Mouse (Mus musculus) neural tube, embryonic 14.5 days (tissue): Measurements from ENCODE around the gene Far2. TPM values are rescaled to one million over a fixed set of nuclear protein-coding genes. Genes with fewer than 3 reads are reported as not detected.
"Not testable (repeated sequence)": the region's sequence is repeated elsewhere in the genome, so short reads cannot be mapped to it uniquely, and the experiment has no call there.

Experiments used
- ATAC-seq: fragments of 200-750 bp; cut with Nextera tagmentation; 2 replicates; pipeline ENCODE4 v1.8.0; 2017; ENCODE audit warnings: low read depth, mild to moderate bottlenecking, moderate TSS enrichment, moderate library complexity
- H3K27ac ChIP-seq: fragments of 300-500 bp; sonication (generic); 2 replicates; pipeline ENCODE4 v1.5.1; 2014; ENCODE audit warnings: low read depth, mild to moderate bottlenecking, control low read depth, low read length, moderate library complexity, mixed read lengths
- H3K27me3 ChIP-seq: fragments of 300-500 bp; sonication (generic); 2 replicates; pipeline ENCODE4 v1.6.1; 2014; ENCODE audit warnings: low read length; ENCODE audit not compliant: control insufficient read depth, insufficient read depth
- H3K36me3 ChIP-seq: fragments of 300-500 bp; sonication (generic); 2 replicates; pipeline ENCODE4 v1.6.1; 2014; ENCODE audit warnings: low read length, mixed read lengths; ENCODE audit not compliant: control insufficient read depth, insufficient read depth
- H3K4me1 ChIP-seq: fragments of 300-500 bp; sonication (generic); 2 replicates; pipeline ENCODE4 v1.6.1; 2014; ENCODE audit warnings: low read length; ENCODE audit not compliant: control insufficient read depth, insufficient read depth
- H3K4me2 ChIP-seq: fragments of 300-500 bp; sonication (generic); 2 replicates; pipeline ENCODE4 v1.6.1; 2014; ENCODE audit warnings: mild to moderate bottlenecking, low read depth, low read length, control low read depth
- H3K4me3 ChIP-seq: fragments of 300-500 bp; sonication (generic); 2 replicates; pipeline ENCODE4 v1.5.1; 2014; ENCODE audit warnings: low read depth, low read length, control low read depth, mixed read lengths
- H3K9ac ChIP-seq: fragments of 300-500 bp; sonication (generic); replicated peaks from 2 replicates; pipeline ENCODE4 v1.6.1; 2014; ENCODE audit warnings: low read depth, mild to moderate bottlenecking, control low read depth, low read length, mixed read lengths
- H3K9me3 ChIP-seq: fragments of 300-500 bp; sonication (generic); 2 replicates; pipeline ENCODE4 v1.6.1; 2016; ENCODE audit warnings: low read length; ENCODE audit not compliant: control insufficient read depth
- WGBS: fragments of 180-500 bp; shearing (Covaris S2); extraction: QIAGEN DNeasy Blood & Tissue Kit; methylation state at CpG from one replicate; pipeline ENCODE4 v1.1.7; 2014; 5-methylcytosine and 5-hydroxymethylcytosine counted together
- polyA plus RNA-seq: library from polyadenylated mRNA; unstranded; fragments of >200 nt; fragmentation: Nextera tagmentation; extraction: Ambion mirVana; gene quantifications from 2 replicates; pipeline ENCODE4 v1.2.1, GENCODE M21; 2014

Gene Far2
- polyA plus RNA-seq, 1 experiment from 2014 or later: 29.8 TPM

DNA sequence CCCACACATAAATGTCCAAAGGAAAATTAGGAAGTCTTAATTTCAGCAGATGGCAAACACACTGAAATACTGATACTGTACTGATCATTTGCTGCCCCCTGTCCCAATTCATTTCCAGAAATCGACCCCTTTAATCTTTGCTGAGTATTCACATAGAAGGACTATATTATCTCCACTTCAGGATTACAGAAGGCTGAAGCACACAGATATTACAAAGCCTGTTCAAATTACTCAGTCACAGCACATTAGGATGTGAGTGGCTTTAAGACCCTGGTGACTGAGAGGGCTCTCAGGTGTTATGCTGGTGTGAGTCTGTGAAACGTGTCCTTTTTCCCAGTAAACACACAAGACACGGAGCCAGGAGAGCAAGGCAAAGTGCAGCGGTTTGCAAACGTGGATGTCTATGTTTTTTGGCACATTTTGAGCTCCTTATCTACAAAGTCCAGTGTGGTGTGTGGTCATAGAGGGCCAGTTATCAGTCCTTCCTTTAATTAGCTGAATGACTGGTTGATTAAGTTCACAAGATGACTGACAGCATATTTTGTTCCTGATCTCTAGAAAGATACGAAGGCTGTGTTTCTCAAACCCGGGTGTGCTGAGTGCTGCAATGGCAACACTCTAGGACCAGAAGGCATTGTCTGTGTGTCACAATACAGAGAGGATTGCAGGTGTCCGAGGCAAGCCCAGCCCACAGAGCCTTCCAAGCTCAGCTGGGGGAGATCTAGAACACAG, 61.8 kb downstream of the Far2 start:
- H3K4me1 ChIP-seq: no peaks in the 10 kb centered on the region
- 70% methylated on average over 8 of the region's 8 CpGs for WGBS
- H3K27ac ChIP-seq: no peak overlapping the region
- H3K9ac ChIP-seq: no peak overlapping the region
- H3K4me2 ChIP-seq: no peak overlapping the region
- no peaks in the 10 kb centered on the region for H3K9me3 ChIP-seq
- no peak for ATAC-seq
- no peak overlapping the region for H3K4me3 ChIP-seq
- no peaks in the 10 kb centered on the region for H3K36me3 ChIP-seq
- H3K27me3 ChIP-seq: no peaks in the 10 kb centered on the region

DNA sequence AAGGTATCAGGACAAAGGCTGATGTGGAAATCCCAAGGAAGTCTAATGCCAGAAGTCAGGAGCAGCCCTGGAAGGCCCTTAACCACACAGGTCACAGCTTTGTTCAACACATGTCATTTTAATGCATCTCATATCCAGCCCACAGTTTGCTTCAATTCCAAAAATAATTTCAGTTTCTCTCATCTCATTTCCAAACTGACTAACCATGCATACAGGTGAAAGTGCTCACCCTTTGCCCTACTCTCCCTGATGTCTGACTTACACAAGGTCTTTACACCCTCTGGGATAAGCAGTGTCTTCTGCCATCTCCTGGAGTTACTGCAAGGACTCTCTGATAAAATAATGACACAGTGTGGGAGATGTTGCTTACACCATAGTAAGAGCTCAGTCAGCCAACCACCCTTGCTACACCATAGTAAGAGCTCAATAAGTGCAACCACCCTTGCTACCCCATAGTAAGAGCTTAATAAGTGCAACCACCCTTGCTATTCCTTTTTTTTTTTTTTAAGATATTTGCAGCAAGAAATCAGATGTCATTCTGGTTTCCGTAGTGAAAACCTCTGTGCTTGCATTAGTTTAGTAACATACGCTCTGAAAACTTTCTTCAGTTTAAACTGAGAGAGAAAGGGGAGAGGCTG, 64.1 kb downstream of the Far2 start:
- no peaks in the 10 kb centered on the region for H3K4me1 ChIP-seq
- H3K27ac ChIP-seq: no peak overlapping the region
- H3K9ac ChIP-seq: no peak overlapping the region
- no peaks in the 10 kb centered on the region for H3K36me3 ChIP-seq
- H3K9me3 ChIP-seq: no peaks in the 10 kb centered on the region
- H3K4me2 ChIP-seq: no peak overlapping the region
- WGBS: 93% methylated on average over 2 of the region's 2 CpGs
- no peaks in the 10 kb centered on the region for H3K27me3 ChIP-seq
- no peak for ATAC-seq
- H3K4me3 ChIP-seq: no peak overlapping the region

DNA sequence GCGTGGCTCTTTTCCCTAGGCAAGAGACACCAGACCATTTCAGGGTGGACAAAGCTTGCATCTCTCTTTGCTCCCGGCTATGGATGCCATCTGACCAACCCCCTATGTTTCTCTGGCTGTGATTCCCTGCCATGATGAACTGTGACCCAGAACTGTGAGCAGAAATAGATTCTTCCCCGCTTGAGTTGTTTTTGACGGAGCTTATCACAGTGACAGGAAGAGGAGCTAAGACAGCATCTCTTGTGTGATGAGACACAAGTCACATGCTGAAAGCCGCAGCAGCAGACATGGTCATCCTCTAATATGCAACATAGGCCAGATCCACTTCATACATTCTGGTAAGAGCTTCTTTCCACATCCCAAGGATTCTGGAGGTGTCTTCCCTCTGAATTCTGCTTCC, 69.3 kb downstream of the Far2 start:
- Histone ChIP-seq H3K4me2 (no peak overlapping the region), H3K27me3 (no peaks in the 10 kb centered on the region), H3K9me3 (no peaks in the 10 kb centered on the region), H3K4me1 (no peaks in the 10 kb centered on the region), H3K36me3 (no peaks in the 10 kb centered on the region), H3K27ac (no peak overlapping the region), H3K4me3 (no peak overlapping the region), H3K9ac (no peak overlapping the region)
- ATAC-seq: no peak
- WGBS: 90% methylated on average over 5 of the region's 5 CpGs

DNA sequence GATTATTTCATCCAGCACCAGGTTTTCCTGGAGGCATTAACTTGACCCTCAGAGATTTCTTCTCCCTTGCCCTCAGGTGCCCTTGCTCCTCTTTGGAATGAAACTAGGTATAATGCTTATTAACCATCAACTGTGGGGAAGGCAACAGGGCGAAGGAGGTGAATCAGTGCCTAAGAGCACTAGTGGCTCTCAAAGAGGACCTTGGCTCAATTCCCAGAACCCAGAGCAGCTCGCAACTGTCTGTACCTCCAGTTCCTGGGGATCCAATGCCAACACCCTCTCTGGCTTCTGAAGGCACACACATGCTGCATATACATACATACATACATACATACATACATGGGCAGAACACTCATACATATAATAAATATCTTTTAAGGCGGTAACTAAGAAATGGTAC, 69.8 kb downstream of the Far2 start:
- no peak overlapping the region for H3K4me2 ChIP-seq
- H3K27me3 ChIP-seq: no peaks in the 10 kb centered on the region
- no peaks in the 10 kb centered on the region for H3K4me1 ChIP-seq
- H3K4me3 ChIP-seq: no peak overlapping the region
- ATAC-seq: no peak
- no peaks in the 10 kb centered on the region for H3K9me3 ChIP-seq
- no peak overlapping the region for H3K27ac ChIP-seq
- WGBS: 86% methylated on average over 3 of the region's 3 CpGs
- no peaks in the 10 kb centered on the region for H3K36me3 ChIP-seq
- no peak overlapping the region for H3K9ac ChIP-seq

DNA sequence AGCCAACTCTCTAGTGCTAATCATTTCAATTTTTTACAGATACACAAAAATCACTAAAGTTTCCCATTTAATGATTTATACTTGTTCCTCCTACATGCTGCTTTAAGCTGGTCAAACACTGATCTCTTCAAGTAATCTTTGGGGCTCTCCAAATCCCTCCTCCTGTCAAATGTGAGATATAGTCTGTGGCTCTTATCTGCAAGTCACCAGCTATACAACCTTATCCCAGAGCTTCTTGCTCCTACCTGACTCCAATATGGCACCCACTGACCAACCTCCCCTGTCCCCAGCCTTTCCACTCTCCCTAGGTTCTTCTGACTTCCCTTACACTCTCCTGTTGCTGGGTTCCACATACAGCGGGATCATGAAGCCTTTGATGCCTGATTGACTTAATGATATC, 70.6 kb downstream of the Far2 start:
- no peaks in the 10 kb centered on the region for H3K9me3 ChIP-seq
- H3K4me3 ChIP-seq: no peak overlapping the region
- 100% methylated on average over 1 of the region's 1 CpGs for WGBS
- H3K9ac ChIP-seq: no peak overlapping the region
- H3K27ac ChIP-seq: no peak overlapping the region
- no peaks in the 10 kb centered on the region for H3K4me1 ChIP-seq
- H3K36me3 ChIP-seq: no peaks in the 10 kb centered on the region
- ATAC-seq: no peak
- no peaks in the 10 kb centered on the region for H3K27me3 ChIP-seq
- H3K4me2 ChIP-seq: no peak overlapping the region

DNA sequence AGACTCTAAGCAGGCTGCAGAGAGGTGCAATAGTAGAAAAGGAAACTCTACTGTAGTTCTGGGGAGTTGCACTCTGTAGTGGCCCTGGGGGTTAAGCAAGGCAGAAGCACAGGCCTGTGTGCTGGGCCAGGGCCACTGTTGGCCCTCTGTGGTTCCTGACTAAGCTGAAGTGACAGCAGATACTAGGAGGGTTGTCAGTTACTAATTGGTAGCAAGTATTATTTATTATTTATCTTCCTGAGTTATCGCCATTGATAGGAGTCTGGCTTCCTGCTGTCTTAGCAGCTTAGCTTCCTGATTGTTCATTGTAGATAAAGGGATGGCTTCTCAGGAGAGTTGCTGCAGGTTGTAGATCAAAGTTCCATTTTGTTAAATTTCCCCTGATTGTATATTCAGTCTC, 73.6 kb downstream of the Far2 start:
- WGBS: 92% methylated on average over 1 of the region's 1 CpGs
- ATAC-seq: no peak
- H3K9ac ChIP-seq: no peak overlapping the region
- no peaks in the 10 kb centered on the region for H3K9me3 ChIP-seq
- no peak overlapping the region for H3K4me2 ChIP-seq
- H3K4me1 ChIP-seq: no peaks in the 10 kb centered on the region
- H3K4me3 ChIP-seq: no peak overlapping the region
- H3K36me3 ChIP-seq: no peaks in the 10 kb centered on the region
- H3K27me3 ChIP-seq: no peaks in the 10 kb centered on the region
- no peak overlapping the region for H3K27ac ChIP-seq

DNA sequence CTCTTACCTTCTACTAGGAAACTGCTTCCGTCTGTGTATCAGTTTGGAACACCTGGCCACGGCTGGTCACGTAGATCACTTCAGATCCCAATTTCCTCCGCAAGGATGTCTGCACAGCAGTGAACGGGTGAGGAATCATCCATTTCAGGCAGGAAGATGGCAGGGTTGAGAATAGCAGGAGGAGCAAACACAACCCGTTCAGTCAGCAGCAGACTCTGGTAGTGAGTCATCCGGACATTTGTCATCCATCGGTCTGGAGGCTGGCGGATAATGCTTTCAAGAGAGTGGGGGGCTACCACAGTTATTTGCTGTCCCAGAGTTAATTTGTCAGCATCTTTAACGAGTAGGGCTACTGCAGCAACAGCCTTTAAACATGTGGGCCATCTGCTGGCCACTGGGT, 79.8 kb downstream of the Far2 start:
- 82% methylated on average over 10 of the region's 10 CpGs for WGBS
- not testable (repeated sequence) for H3K36me3 ChIP-seq, H3K4me3 ChIP-seq, H3K4me1 ChIP-seq, H3K27me3 ChIP-seq, H3K4me2 ChIP-seq, ATAC-seq, H3K9me3 ChIP-seq, H3K27ac ChIP-seq, H3K9ac ChIP-seq

DNA sequence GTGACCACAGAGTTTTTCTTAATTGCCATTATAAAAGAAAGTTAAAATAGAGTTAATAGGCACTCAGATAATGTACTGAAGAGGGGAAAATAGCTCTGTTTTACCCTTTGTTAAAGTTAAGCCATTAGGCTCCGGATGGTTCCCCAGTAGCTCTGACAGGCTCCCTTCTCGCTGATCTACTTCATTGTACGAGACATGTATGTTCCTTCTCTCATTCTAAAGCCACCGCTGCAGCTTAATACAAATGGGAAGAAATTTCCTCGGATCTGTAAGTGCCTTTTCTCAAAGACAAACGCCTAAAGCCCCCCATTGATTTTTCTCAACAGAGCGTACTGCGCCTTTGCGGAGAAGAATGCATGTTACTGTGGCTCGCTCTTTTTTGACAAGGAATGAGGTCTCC, 85.3 kb downstream of the Far2 start:
- H3K9ac ChIP-seq: no peak overlapping the region
- no peaks in the 10 kb centered on the region for H3K36me3 ChIP-seq
- ATAC-seq: no peak
- no peaks in the 10 kb centered on the region for H3K27me3 ChIP-seq
- WGBS: 32% methylated on average over 10 of the region's 10 CpGs
- no peaks in the 10 kb centered on the region for H3K4me1 ChIP-seq
- no peak overlapping the region for H3K4me3 ChIP-seq
- H3K27ac ChIP-seq: no peak overlapping the region
- no peaks in the 10 kb centered on the region for H3K9me3 ChIP-seq
- H3K4me2 ChIP-seq: no peak overlapping the region

DNA sequence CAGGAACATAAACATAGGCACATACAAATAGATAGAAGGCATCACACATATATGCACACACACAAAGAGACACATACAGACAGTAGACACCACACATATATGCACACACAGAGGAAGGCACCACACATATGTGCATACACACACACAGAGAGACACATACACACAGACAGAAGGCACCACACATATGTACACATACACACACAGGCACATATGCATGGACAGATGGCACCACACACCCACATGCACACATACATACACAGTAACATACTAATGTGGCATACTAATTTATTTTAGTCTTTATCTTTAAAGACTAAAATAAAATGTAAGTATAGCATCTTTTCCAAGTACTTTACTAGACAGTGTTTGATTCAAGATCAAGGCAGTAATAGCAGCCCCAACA, 86.5 kb downstream of the Far2 start:
- Histone ChIP-seq H3K9me3 (no peaks in the 10 kb centered on the region), H3K4me3 (no peak overlapping the region), H3K4me2 (no peak overlapping the region), H3K4me1 (no peaks in the 10 kb centered on the region), H3K27ac (no peak overlapping the region), H3K27me3 (no peaks in the 10 kb centered on the region), H3K9ac (no peak overlapping the region), H3K36me3 (no peaks in the 10 kb centered on the region)
- no peak for ATAC-seq
